Mouse (Mus musculus) heart, embryonic 16.5 days (tissue): Measurements from ENCODE around the gene Musk. TPM values are rescaled to one million over a fixed set of nuclear protein-coding genes. Genes with fewer than 3 reads are reported as not detected.

Experiments used
- ATAC-seq: fragments of 200-750 bp; cut with Nextera tagmentation; replicated peaks from 2 replicates; pipeline ENCODE4 v1.8.0; 2017; ENCODE audit warnings: moderate number of reproducible peaks; ENCODE audit not compliant: insufficient read depth, low FRiP score; ENCODE audit errors: extremely low read depth
- H3K27ac ChIP-seq: fragments of 300-500 bp; sonication (generic); 2 replicates; pipeline ENCODE4 v1.5.1; 2014; ENCODE audit warnings: mild to moderate bottlenecking, low read length, control low read depth, moderate library complexity
- H3K27me3 ChIP-seq: fragments of 300-500 bp; sonication (generic); 2 replicates; pipeline ENCODE4 v1.6.1; 2014; ENCODE audit warnings: low read length, mixed read lengths; ENCODE audit not compliant: control insufficient read depth, insufficient read depth
- H3K36me3 ChIP-seq: fragments of 300-500 bp; sonication (generic); 2 replicates; pipeline ENCODE4 v1.6.1; 2014; ENCODE audit not compliant: control insufficient read depth, insufficient read depth
- H3K4me1 ChIP-seq: fragments of 300-500 bp; sonication (generic); 2 replicates; pipeline ENCODE4 v1.6.1; 2014; ENCODE audit warnings: low read length, mixed read lengths; ENCODE audit not compliant: control insufficient read depth, insufficient read depth
- H3K4me2 ChIP-seq: fragments of 300-500 bp; sonication (generic); 2 replicates; pipeline ENCODE4 v1.6.1; 2014; ENCODE audit warnings: low read depth, mild to moderate bottlenecking, control low read depth, low read length
- H3K4me3 ChIP-seq: fragments of 300-500 bp; sonication (generic); 2 replicates; pipeline ENCODE4 v1.5.1; 2014; ENCODE audit warnings: mild to moderate bottlenecking, control low read depth, low read length
- H3K9ac ChIP-seq: fragments of 300-500 bp; sonication (generic); 2 replicates; pipeline ENCODE4 v1.6.1; 2014; ENCODE audit warnings: low read length, control low read depth
- H3K9me3 ChIP-seq: fragments of 300-500 bp; sonication (generic); replicated peaks from 2 replicates; pipeline ENCODE4 v1.6.1; 2016; ENCODE audit warnings: low read length; ENCODE audit not compliant: control insufficient read depth
- WGBS: fragments of 180-500 bp; shearing (Covaris S2); extraction: QIAGEN DNeasy Blood & Tissue Kit; methylation state at CpG from one replicate; pipeline ENCODE4 v1.1.7; 2014; 5-methylcytosine and 5-hydroxymethylcytosine counted together
- polyA plus RNA-seq: library from polyadenylated mRNA; unstranded; fragments of >200 nt; fragmentation: Nextera tagmentation; extraction: Ambion mirVana; gene quantifications from 2 replicates; pipeline ENCODE4 v1.2.1, GENCODE M21; 2015

The Musk gene
- polyA plus RNA-seq, 1 experiment from 2014 or later, result 0.16 TPM

DNA sequence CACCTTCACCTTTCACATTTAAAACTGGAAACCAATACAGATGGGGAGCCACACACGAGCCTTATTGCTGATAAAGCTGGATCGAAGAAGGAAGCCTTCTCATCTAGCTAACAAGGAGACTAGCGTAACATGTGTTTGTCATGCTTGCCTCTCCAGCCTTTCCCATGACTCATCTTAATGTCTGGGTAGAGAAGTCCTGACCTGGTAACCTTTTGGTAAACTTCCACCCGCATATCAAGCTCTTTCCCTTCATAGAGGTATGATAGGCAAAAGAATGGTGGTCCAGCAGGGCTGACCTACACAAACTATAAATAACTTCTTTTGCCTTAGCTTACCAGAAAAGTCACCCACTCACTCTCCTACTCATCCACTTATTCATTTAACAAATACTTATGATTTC is 44.3 kb downstream of the Musk start:
- no peak overlapping the region for H3K27ac ChIP-seq
- no peak overlapping the region for H3K4me3 ChIP-seq
- no peak overlapping the region for H3K4me2 ChIP-seq
- H3K36me3 ChIP-seq, result no peaks in the 10 kb centered on the region
- H3K9ac ChIP-seq, result no peak overlapping the region
- no peaks in the 10 kb centered on the region for H3K9me3 ChIP-seq
- no peaks in the 10 kb centered on the region for H3K27me3 ChIP-seq
- ATAC-seq, result no peak
- WGBS, result 74% methylated on average over 4 of the region's 4 CpGs
- no peaks in the 10 kb centered on the region for H3K4me1 ChIP-seq

DNA sequence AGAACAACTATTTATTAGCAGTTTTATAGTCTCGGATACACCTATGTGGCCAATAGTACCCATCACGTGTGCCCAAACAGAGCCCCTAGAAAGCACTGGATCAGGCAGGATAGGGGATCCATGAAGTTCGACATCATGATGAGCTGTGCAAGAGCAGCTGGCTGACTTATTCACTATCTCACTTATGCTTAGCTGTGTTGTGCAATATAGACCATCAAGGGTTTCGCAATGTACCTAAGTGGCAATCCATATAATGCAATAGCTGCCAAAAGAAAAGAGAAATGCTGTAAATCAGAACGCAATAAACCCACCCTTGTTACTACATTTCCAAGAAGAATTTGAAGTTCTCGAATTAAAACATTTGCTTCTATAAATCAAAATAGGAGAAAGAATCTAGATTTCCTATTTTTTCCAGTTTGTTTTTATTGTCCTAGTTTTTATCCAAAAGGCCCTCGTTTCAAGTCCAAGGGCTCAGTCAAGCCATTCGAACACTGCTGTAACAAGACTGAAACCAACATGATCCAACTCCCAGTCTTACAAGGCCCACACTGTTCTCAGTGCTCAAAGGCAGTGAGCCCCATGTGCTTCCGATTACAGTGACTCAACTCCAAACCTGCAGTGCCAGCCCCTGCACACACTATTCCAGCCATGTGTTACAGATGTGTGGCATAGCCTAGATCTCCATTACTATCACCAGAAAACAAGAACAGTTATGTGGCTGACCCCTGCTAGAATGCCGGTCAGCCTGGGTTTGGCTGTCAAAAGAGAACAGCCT is 45.3 kb downstream of the Musk start:
- Histone ChIP-seq H3K27me3 (no peaks in the 10 kb centered on the region), H3K27ac (no peak overlapping the region), H3K9ac (no peak overlapping the region), H3K4me2 (no peak overlapping the region), H3K4me3 (no peak overlapping the region), H3K4me1 (no peaks in the 10 kb centered on the region), H3K9me3 (no peaks in the 10 kb centered on the region), H3K36me3 (no peaks in the 10 kb centered on the region)
- WGBS, result 86% methylated on average over 10 of the region's 10 CpGs
- ATAC-seq, result no peak

DNA sequence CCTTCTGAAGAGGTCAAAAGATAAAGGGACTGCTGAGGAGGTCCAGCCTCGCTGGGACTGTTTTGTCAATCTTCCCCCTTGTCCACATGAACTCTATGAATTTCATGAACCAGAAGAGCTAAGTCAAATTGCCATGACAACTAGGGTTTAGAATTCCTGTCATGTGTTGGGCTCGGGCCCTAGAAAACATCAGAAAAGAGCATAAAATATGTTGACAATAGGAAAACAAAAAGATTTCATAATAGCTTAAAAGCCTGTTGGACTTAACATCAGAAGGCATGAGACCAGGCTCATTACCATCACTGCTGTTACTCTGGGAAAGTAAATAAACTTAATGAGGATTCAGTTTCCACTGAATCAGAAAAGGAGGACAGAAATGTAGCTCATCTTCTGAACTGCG is 46.6 kb downstream of the Musk start:
- WGBS, result 53% methylated on average over 3 of the region's 3 CpGs
- Histone ChIP-seq H3K4me3 (no peak overlapping the region), H3K27me3 (no peaks in the 10 kb centered on the region), H3K4me2 (no peak overlapping the region), H3K9ac (no peak overlapping the region), H3K36me3 (no peaks in the 10 kb centered on the region), H3K4me1 (no peaks in the 10 kb centered on the region), H3K9me3 (no peaks in the 10 kb centered on the region), H3K27ac (no peak overlapping the region)
- no peak for ATAC-seq

DNA sequence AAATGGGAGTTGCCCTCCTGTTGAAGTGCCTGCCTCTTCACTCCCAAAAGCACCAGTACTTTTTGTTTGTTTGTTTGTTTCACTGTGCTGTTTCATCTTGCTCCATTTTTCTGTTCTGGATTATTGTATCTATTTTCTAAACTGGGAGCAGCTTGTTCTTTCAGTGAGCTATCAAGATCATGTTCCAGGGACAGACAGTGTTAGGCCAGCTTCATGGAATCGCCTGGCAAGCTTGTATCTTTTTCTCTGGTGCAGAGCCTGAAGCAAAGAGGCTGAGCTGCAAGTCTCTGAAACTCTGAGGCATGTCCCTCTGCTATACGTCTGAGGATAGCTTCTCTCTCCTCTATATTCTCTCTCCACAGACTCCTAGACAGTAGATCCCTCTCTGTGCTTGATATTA is 50.5 kb downstream of the Musk start:
- Histone ChIP-seq H3K4me3 (no peak overlapping the region), H3K4me2 (no peak overlapping the region), H3K27me3 (no peaks in the 10 kb centered on the region), H3K4me1 (no peaks in the 10 kb centered on the region), H3K36me3 (no peaks in the 10 kb centered on the region), H3K27ac (no peak overlapping the region), H3K9ac (no peak overlapping the region), H3K9me3 (no peaks in the 10 kb centered on the region)
- ATAC-seq, result no peak
- 57% methylated on average over 2 of the region's 2 CpGs for WGBS

DNA sequence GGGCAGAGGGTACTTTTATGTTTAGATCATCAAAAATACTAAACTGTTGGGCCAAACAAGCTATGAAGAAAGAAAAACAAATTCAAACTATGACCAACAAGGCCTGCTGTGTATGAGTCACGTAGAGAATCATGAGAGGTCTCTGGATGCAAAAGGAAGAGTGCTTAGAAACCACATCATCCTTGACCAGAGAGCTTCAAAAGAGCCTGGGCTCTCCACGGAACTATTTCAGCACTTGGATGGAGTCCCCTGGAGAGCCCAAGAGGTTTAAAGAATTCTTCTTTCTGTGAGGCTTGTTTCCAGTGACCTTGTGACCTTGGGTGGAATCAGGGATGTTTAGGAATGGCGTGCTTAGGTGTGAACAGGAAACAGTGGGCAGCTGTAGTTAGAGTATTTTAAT is 53.5 kb downstream of the Musk start:
- no peaks in the 10 kb centered on the region for H3K27me3 ChIP-seq
- no peak overlapping the region for H3K4me3 ChIP-seq
- no peak overlapping the region for H3K4me2 ChIP-seq
- ATAC-seq, result no peak
- H3K36me3 ChIP-seq, result no peaks in the 10 kb centered on the region
- H3K4me1 ChIP-seq, result no peaks in the 10 kb centered on the region
- no peak overlapping the region for H3K9ac ChIP-seq
- WGBS, result 34% methylated on average over 3 of the region's 3 CpGs
- H3K27ac ChIP-seq, result no peak overlapping the region
- H3K9me3 ChIP-seq, result no peaks in the 10 kb centered on the region

DNA sequence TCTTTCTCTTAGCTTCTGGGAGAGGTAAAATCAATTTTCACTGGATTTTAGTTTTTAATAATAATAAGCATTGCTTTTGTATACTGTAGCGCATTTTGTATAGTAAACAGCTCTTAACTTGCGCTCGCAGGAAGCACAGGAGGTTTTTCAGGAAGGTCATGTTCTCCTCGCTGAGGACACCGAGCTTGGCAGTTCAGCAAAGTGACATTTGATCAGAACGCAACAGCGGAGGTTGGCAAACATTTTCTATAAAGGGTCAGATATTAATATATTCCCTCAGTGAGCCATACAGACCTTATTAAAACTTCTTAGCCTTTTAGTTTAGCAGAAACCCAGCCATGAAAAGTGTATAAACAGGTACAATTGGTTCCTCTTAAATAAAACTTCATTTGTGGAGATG is 64.4 kb downstream of the Musk start:
- no peak overlapping the region for H3K9ac ChIP-seq
- peaks cover 2% of the 10 kb centered on the region; the same call in 1 of the 2 replicates for H3K4me1 ChIP-seq
- no peaks in the 10 kb centered on the region for H3K36me3 ChIP-seq
- 79% methylated on average over 7 of the region's 7 CpGs for WGBS
- no peak overlapping the region for H3K4me3 ChIP-seq
- H3K27ac ChIP-seq, result no peak overlapping the region
- H3K27me3 ChIP-seq, result no peaks in the 10 kb centered on the region
- ATAC-seq, result no peak
- H3K9me3 ChIP-seq, result no peaks in the 10 kb centered on the region
- H3K4me2 ChIP-seq, result no peak overlapping the region

DNA sequence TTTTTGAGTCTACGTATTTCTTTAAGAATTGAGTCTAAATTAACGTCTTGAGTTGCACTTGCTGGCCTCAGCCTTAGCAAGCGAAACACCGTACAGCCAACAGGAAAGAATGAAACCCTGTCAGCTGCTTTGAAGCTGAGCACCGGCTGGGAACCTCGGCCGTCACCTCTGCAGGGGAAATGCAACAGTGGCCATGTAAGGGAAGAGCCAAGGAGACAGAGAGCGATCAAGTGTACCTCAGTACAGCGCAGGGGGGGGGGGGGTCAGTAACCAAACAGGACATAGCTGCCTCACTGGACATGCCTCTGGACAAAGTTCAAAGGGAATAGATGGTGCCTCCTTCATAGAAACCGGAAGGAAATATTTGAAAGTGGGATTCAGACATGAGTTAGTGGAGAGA is 65.4 kb downstream of the Musk start:
- H3K4me3 ChIP-seq, result no peak overlapping the region
- peaks cover 2% of the 10 kb centered on the region; the same call in 1 of the 2 replicates for H3K4me1 ChIP-seq
- no peak overlapping the region for H3K4me2 ChIP-seq
- H3K27me3 ChIP-seq, result no peaks in the 10 kb centered on the region
- no peaks in the 10 kb centered on the region for H3K36me3 ChIP-seq
- 54% methylated on average over 10 of the region's 10 CpGs for WGBS
- no peak overlapping the region for H3K27ac ChIP-seq
- no peak overlapping the region for H3K9ac ChIP-seq
- ATAC-seq, result no peak
- no peaks in the 10 kb centered on the region for H3K9me3 ChIP-seq

DNA sequence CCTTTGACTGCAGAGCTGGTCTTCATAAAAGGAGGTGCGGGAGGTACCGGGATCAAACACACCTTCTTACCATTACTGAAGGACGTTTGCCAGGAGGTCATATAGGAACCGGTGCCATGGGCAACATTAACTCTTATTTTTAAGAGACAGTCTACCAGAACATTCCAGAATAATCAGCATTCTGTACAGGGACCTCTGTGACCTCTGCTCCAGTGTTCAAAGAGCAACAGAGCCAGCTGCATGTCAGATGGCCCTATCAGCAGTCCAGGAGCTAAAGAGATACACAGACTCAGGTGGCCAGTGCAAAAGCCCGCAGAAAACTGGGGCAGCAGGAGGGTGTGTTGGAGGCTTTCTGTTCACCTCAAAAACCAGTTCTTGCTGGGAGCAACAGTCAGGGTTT is 65.8 kb downstream of the Musk start:
- Histone ChIP-seq H3K4me3 (no peak overlapping the region), H3K27ac (no peak overlapping the region), H3K36me3 (no peaks in the 10 kb centered on the region), H3K9me3 (no peaks in the 10 kb centered on the region), H3K4me2 (no peak overlapping the region), H3K4me1 (peaks cover 2% of the 10 kb centered on the region; the same call in 1 of the 2 replicates), H3K9ac (no peak overlapping the region), H3K27me3 (no peaks in the 10 kb centered on the region)
- 52% methylated on average over 5 of the region's 5 CpGs for WGBS
- no peak for ATAC-seq

DNA sequence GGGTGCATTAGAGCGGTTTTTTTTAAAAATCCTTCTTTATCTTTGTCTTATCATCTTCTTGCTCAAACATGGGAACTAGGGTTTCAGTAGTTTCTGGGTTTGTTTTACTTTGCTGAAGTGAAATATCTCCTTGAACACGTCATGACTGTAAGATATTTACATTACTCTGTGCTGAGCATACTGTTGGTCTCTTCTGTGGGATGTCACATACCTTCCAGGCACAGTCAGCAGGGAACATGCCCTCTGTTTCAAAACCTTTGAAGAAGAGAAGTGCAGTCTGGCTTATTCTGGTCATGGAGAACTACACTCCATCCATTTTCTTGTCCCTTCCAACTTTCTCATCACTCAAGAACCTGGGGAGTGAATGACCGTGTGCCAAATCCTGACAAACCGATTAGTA is 73.2 kb downstream of the Musk start:
- ATAC-seq, result no peak
- Histone ChIP-seq H3K9ac (no peak overlapping the region), H3K9me3 (no peaks in the 10 kb centered on the region), H3K36me3 (no peaks in the 10 kb centered on the region), H3K4me2 (no peak overlapping the region), H3K4me3 (no peak overlapping the region), H3K27ac (no peak overlapping the region), H3K4me1 (no peaks in the 10 kb centered on the region), H3K27me3 (no peaks in the 10 kb centered on the region)
- WGBS, result 77% methylated on average over 4 of the region's 4 CpGs
